Mouse (Mus musculus) ovary, postnatal 10 days (tissue): ENCODE results near the gene Rgs3.

ENCODE experiments used
- DNase-seq: peaks from one replicate; pipeline ENCODE4 v3.0.0; 2022; ENCODE audit warnings: low spot score

Rgs3 gene

DNA sequence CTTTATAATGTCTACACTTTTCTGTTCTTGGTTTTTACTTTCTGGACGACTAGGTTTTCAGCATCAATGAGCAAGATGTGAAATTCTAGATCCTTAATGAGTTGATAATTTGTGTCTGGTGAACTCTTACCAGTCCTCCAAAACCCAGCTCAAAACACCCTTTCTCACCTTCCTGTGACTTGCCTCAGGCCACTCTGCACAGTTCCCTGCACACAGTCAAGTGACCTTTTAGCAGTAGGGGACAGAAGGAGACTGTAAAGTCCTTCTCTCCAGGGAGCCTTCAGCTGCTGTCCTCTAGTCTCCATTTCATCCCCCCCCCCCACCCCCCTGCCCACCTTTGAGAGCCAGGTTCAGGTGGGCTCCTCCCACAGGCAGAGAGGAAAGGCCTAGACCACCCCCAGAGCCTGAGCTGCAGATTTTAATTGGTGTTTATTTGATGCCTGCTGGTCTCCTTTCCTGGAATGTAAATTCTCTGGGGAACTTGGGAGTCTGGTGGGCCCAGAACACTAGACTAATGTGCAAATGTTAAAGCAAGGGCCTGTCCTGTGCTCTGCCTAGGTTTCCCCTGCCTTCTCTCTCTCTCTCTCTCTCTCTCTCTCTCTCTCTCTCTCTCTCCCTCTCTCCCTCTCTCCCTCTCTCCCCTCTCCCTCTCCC is 185.5 kb downstream of the Rgs3 start:
- DNase-seq, result no peak
